Mouse (Mus musculus) gastrocnemius, postnatal 14 days (tissue): ENCODE measurements around the gene Cutc. TPM values are rescaled to one million over a fixed set of nuclear protein-coding genes. Genes with fewer than 3 reads are reported as not detected.

Source experiments
- DNase-seq: peaks from one replicate; pipeline ENCODE4 v3.0.0; 2021; ENCODE audit warnings: mixed read lengths
- intact Hi-C: fragments of 180-260 bp; cut with DNase I; formaldehyde crosslinking; loops from one replicate; pipeline ENCODE4 v1.15.1; 2025; ENCODE audit warnings: low total_unique reads
- total RNA-seq, 2 experiments: library from RNA; stranded (reverse); gene quantifications; 2 replicates each; pipeline ENCODE4 v1.2.3; 2021

Gene Cutc
- total RNA-seq, 2 experiments from 2014 or later: 10.6 to 12.5 TPM

DNA sequence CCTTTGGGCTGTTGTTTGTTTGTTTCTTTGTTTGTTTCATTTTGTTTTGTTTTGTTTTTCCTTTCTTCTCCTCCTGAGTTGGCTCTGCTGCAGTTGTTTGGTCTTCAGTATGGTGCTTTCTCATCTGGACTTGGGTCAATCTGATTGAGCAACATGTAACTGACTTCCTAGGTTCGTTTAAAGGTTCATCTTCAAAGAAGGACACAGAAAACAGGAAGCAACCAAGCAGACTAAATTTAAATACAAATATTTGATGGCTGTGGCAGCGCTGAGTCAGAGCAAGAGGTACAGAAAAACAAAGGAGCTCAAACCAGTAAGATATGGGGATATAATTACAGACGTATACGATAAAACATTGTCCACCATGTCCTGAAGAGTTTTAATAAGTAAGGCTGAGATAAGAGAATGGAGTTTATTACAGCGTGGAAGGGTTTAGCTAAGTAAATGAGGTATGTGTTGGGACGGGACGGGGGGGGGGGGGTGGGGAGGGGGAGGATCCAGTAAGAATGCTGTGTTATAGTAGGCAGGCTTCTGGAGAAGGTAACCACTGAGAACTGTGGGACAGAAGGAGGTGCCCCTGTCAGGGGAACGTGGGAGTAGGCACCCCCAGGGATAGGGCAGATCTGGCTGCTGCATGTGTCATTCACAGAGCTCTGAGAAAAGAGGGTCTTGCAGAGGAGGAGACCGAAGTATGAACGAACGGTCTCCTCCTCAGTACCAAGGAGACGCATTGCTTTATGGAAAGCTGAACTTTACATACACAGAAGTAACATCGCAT, 33.6 kb downstream of the Cutc start:
- intact Hi-C loops: no loop called here
- no peak for DNase-seq

DNA sequence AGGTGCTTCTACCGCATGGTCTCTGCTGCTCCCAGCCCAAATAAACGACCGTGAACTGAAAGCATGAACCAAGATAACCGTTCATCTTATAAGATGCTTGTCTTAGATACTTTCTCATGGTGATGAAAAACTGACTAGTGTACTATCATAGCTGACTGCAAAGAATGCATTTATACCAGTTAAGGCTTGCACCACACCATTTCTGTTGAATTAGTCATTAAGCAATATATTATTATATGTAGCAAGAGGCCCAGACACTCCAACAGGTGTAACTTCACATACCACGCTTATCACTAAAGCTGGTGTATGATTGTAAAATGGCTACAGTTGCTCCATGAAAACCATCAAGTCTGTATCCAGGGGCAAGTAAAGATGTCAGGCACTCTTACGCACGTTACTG, 37.0 kb downstream of the Cutc start:
- intact Hi-C loops: no loop called here
- no peak for DNase-seq

DNA sequence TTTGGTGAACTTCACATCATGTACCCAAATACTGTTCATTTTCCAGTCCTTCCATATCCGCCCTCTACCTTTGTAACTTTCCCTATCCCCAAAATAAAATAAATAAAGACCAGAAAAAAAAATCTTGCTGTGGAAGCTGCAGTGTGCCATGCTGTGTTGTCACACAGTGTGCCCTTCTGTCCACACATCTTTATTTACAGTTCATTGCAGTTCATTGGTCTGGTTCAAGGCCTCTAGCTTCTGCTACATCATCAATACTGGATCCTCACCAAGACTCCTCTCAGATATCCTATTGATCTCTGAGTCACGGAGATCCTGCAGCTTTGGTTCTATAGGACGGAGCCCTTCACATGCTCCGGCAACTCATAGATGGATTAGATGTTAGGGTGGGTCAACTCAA, 39.7 kb downstream of the Cutc start:
- intact Hi-C loops: no loop called here
- DNase-seq: no peak

DNA sequence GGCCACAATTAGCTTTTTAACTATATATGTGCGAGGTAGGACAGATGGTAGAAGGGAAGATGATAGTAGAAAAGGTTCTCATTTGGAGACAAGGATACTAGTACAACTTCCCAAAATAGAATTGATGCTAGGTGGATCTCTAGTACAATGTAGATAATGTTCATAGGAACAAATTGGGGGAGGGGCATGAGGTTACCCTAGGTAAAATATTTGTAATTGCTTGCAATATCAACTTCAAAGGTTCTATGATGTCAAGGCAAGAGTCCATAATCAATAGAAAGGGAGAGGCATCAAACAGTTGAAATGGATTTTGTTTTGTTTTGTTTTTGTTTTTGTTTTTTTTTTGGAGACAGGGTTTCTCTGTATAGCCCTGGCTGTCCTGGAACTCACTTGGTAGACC, 41.2 kb downstream of the Cutc start:
- no peak for DNase-seq
- intact Hi-C loops: no loop called here

DNA sequence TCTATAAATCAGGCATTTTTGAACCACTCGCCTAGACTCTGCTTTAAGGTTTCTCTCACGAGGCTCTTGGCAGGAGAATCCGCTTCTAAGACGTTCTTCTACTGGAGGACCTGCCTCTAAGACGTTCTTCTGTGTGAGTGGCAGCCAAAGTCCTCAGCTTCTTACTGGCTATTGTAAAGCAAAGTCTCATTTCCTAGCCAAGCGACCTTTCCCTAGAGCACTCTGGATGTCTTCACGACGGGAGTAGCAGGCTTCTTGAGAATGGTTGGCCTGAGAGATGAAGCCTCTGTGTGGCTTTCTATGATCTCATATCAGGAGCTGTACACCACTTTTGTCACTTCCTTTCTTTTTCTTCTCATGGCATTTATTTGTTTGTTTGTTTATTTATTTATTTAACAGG, 42.7 kb downstream of the Cutc start:
- no peak for DNase-seq
- intact Hi-C loops: no loop called here

DNA sequence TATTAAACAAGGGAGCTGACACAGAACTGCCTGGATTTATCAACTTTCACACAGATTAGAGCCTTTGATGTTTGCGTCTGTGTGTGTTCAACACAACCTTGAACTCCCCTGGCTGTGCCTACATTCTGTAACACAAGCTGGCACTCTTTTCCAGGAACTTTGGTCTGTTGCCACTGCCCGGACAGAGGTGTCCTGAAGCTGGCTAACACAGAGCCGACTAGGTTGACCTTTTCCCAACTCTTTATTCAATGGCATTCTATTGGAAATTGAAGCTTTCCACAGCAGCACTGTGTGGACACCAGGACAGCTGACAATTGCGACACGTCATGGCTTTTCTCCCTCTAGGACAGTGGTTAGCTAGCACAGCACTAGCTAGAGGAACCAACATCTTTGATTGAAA, 44.4 kb downstream of the Cutc start:
- no peak for DNase-seq
- intact Hi-C loops: no loop called here

DNA sequence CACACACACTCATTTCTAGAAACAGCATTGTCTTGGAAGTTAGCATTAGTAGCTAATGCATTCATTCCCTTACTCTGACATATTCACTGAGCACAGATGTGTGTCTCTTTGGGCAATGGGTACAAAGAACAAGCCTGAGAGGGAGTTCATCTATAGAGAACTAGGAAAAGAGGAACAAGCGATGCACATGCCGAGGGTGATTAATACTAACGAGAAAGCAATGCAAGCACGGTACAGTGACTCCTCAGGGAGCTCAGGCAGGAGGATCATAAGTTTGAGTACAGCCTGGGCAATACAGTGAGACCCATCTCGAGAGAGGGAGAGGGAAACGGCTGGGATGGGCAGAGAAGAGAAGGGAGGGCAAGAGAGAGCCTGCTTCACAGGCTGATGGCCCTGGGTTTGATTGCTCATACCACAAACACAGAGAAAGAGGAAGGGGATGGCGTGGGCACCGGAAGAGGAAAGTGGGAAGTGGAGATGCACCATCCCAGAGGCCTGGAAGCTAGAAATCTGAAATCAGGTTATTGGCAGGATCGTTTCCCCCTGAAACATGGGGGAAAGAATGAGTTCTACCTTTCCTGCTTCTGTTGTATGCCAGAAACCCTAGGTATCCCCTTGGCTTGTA, 48.7 kb downstream of the Cutc start:
- no peak for DNase-seq
- intact Hi-C loops: no loop called here

DNA sequence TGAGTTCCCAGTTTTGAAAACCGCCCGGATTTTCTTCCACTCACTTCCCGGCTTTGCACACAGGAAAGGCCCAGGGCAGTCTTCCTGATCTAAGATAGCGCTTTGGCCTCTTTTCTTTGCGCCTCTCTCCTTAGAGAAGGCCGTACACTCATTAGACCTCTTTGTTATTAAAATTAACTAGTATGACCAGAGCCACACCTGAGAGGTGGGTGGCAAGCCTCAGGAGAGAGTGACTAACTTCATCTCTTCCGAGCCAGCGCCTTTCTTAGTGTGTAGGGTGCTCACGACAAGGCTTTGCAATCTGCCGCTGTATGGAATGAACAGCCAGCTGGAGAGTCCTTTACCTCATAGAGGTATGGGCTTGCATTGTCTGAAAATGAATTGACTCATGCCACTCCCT, 51.1 kb downstream of the Cutc start:
- intact Hi-C loops: no loop called here
- DNase-seq: no peak

DNA sequence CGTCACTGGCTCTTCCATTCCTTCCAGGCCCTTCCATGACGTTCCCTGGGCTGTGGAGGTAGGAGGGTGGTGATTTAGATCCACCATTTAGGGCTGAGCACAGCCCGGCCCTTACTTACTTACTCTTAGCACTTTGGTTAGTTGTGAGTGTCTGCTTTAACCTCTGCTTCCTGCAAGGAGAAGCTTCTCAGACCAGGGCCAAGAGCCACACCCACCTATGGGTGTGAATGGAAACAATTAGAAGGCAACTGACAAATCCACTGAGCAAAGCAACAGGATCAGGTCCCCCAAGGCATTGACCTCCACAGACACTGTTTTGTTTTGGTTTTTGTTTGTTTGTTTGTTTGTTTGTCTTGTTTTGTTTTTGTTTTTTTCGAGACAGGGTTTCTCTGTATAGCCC, 56.5 kb downstream of the Cutc start:
- intact Hi-C loops: no loop called here
- no peak for DNase-seq

DNA sequence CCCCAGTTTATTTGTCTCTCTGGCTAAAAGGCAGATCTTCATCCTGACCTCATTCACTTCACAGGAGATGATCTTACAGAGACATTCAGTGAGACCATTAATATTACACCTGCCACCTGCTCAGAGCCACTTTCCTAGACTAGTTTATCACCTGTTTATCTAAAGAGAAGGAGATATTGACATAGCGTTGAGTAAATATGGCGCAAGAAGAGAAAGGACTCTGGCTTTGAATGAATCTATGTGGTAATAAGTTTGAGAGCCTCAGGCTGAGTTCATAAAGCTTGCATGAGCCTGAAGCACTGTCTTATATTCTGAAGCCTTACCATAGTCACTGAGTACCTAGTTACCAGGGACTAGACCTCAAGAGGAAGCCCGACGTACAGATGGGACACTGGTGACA, 58.6 kb downstream of the Cutc start:
- DNase-seq: no peak
- intact Hi-C loops: no loop called here

DNA sequence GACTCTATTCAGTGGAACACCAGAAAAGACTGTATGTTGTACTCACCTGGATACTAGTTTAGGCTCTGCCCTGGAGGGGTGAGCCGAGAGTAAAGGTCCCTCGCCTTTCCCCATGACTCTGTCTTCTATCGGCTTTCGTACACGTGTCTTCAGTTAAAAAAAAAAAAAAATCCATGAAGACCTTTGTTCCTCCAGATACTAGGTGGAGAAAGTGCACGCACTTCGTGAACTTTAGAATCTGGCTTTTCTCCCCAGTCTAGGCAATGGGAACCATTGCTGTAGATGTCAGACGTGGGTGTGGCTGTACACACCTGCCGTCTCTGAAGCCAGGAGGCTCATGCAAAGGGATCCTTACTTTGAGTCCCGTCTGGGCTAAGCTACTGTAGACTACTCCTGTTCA, 60.5 kb downstream of the Cutc start:
- intact Hi-C loops: no loop called here

DNA sequence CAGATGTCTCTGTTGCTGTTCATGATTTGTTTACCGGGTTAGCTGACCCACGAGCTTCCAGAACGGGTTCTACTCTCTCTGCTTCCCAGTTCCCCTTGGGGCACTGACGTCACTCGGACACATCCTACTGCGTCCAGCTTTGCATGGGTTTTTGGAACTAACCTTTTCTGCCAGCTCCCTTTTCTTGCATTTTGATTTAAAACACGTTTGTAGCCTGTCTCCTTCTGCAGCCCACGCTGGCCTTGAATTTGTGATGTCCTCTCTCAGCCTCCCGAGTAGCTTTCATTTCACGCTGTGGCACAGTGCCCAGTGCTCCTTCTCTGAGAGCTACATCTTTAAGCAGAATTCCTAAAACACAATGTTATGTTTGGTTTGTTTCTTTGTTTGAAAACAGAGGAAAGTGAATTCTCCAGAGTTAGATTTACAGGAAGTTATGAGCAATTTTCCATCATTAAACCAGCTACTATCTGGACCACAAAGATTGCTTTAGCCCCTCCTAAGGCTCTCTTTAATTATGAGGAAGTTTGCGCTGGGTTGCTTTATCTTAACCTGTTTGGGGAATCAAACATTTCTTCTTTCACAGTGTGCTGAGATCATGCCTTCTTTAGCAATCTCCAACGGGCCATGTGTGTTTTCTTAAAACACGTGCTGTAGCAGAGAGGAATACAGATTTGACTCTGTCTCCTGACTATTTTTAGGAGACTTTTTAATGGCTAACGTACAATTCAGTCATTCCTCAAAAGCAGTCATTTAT, 63.0 kb downstream of the Cutc start:
- intact Hi-C loops: no loop called here
- DNase-seq: peak; percentile 14

More for the DNA sequence above, 60.5 kb downstream of the Cutc start:
- no peak for DNase-seq

Other genes starting within 250 kb of the Cutc start
- gene Got1, start 228.4 kb upstream of the Cutc start, total RNA-seq: 100 to 1,000 TPM; 223 to 303 TPM
- gene Nkx2-3, start 140.7 kb upstream of the Cutc start, total RNA-seq: not detected
- gene Slc25a28, start 78.1 kb upstream of the Cutc start, total RNA-seq: 10 to 100 TPM; 17.0 to 18.8 TPM
- gene Entpd7, start 63.3 kb upstream of the Cutc start, total RNA-seq: 1 to 10 TPM; 2.7 to 3.3 TPM
- gene Cox15, start within 50 bp of the Cutc start, total RNA-seq: 10 to 100 TPM; 26.0 to 32.6 TPM
- not detected for gene Abcc2, start 29.2 kb downstream of the Cutc start, total RNA-seq
- 10 to 100 TPM in 1 of 2 experiments, 1 to 10 TPM in 1; 8.4 to 11.8 TPM for gene Dnmbp, start 187.2 kb downstream of the Cutc start, total RNA-seq
- gene Cpn1, start 233.6 kb downstream of the Cutc start, total RNA-seq: not detected